Mouse (Mus musculus) G1E-ER4 (cell line): ENCODE results near the gene Ppp2ca. TPM values are rescaled to one million over a fixed set of nuclear protein-coding genes. Genes with fewer than 3 reads are reported as not detected.

Source experiments
- GATA1 ChIP-seq: IDR thresholded peaks from one replicate; pipeline ENCODE4 v1.8.0; 2012; ENCODE audit warnings: low read length, inconsistent platforms
- polyA plus RNA-seq: library from polyadenylated mRNA; stranded (reverse); fragments of >175 nt; gene quantifications from 2 replicates; pipeline ENCODE4 v1.2.3, GENCODE M21; 2012

Gene Ppp2ca
- polyA plus RNA-seq, 1 experiment, result 24.1 TPM

- no peak for TF ChIP-seq GATA1
These were observed 18.5 kb upstream of the Ppp2ca start for GRCm38 (mm10) chr11:52079978-52080377.

- TF ChIP-seq GATA1, result no peak
These were observed 17.8 kb upstream of the Ppp2ca start for GRCm38 (mm10) chr11:52080656-52081055.

- TF ChIP-seq GATA1, result no peak
These were observed 12.7 kb upstream of the Ppp2ca start for GRCm38 (mm10) chr11:52085857-52086203.

DNA sequence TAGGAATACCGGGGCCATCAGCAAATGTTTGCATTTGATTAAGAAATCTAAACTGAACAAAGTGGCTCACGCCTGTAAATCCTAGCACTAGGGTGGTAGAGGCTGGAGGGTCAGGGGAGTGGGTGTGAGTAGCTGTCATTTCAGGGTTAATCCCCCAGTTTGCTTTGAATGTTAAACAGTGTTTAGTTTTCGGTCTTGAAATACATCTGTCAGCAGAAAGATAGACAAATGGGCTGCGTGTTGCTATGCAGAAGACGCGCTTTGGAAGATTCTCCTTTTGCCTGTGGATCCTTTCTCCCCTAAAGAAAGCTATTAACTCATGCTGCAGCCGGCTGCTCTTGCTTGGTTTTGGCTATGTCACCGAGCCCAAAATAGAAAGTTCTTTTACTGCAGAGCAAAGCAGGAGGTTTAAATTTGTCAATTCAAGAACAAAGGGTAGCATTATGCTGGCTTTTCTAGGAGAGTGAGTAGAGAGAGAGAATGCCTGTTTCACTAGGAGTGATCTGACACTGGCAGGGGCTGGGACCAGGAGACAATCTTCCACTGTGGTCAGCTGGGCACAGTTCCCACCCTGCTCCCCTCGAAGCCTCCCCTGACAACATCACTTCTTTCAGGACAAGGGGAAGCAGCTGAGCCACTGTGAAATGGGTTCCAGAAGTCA lies 12.1 kb upstream of the Ppp2ca start:
- TF ChIP-seq GATA1, result no peak

DNA sequence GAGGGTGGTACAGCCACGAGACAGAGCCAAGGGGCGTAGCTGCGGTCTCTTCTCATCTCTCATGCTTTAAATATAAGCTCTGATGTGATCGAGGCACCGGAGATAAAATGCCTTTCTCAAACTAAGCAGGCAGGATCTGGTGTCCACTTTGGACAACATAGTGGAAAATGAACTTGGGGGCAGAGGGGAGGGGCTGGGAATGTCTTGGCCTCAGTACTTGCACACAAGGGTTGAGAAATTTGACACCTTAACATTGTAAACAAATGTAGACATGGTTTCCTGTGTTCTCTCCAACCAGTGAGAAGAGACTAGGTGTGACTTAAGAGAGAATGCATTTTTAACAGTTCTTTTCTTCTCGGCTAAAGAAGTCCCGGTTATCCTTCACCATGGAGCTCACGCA lies 9.2 kb upstream of the Ppp2ca start:
- no peak for TF ChIP-seq GATA1

GRCm38 (mm10) chr11:52091261-52091660 lies 7.2 kb upstream of the Ppp2ca start:
- no peak for TF ChIP-seq GATA1

- TF ChIP-seq GATA1, result no peak
These were observed 3.9 kb upstream of the Ppp2ca start for GRCm38 (mm10) chr11:52094568-52094967.

GRCm38 (mm10) chr11:52097016-52097415 lies 1.5 kb upstream of the Ppp2ca start:
- no peak for TF ChIP-seq GATA1

GRCm38 (mm10) chr11:52097596-52097995 lies 885 bp upstream of the Ppp2ca start:
- no peak for TF ChIP-seq GATA1

GRCm38 (mm10) chr11:52099031-52099761 lies 715 bp downstream of the Ppp2ca start:
- TF ChIP-seq GATA1, result no peak

GRCm38 (mm10) chr11:52099771-52100219 lies 1.3 kb downstream of the Ppp2ca start:
- TF ChIP-seq GATA1, result no peak

- no peak for TF ChIP-seq GATA1
These were observed 4.5 kb downstream of the Ppp2ca start for GRCm38 (mm10) chr11:52102977-52103376.

- no peak for TF ChIP-seq GATA1
These were observed 7.0 kb downstream of the Ppp2ca start for GRCm38 (mm10) chr11:52105503-52105902.

- no peak for TF ChIP-seq GATA1
These were observed 7.6 kb downstream of the Ppp2ca start for GRCm38 (mm10) chr11:52106037-52106436.

DNA sequence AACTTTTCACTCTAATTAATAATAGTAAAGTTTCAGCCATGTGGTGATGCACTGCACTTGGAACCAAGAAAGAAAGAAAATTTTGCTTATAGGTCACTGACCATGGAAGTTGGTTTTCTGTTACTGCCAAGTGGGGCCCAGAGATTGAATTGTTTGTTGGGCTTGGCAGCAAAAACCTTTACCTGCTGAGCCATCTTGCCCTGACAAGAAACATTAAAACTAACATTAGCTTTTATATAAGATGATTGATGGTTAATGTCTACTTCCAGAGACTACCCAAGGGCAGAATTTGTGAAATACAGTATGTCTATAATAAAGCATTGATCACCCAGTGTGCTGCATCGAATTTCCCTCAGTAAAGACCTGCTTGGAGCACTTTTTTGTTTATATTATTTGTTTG lies 8.0 kb downstream of the Ppp2ca start:
- TF ChIP-seq GATA1, result no peak

GRCm38 (mm10) chr11:52108796-52109195 lies 10.3 kb downstream of the Ppp2ca start:
- no peak for TF ChIP-seq GATA1

DNA sequence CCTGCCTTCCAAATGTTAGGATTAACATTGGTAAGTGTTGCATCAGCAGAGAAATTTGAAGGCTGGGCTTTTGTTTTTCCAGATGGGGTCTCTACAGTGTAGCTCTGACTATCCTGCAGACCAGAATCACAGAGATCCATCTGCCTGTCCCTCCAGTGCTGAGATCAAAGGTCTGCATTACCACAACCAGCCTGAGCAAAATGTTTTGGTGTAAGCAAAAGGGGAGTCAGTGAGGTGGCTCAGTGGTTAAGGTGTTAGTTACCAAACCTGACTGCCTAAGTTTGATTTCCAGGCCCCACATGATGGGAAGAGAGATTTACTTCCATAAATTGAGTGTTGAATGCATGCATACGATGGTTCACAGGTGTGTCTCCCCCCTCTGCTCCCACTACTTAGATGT lies 10.9 kb downstream of the Ppp2ca start:
- TF ChIP-seq GATA1, result no peak
